Mouse (Mus musculus) heart, postnatal 0 days (tissue): ENCODE results near the gene P3h1. TPM values are rescaled to one million over a fixed set of nuclear protein-coding genes. Genes with fewer than 3 reads are reported as not detected.
A peak's percentile ranks its signal among the peaks of the same experiment; 100 is the strongest.

Experiments used
- ATAC-seq: fragments of 200-750 bp; cut with Nextera tagmentation; 2 replicates; pipeline ENCODE4 v1.8.0; 2017; ENCODE audit warnings: low read depth, moderate number of reproducible peaks, moderate library complexity; ENCODE audit not compliant: insufficient read depth
- DNase-seq: peaks from one replicate; pipeline ENCODE4 v3.0.0-alpha.2; 2016; ENCODE audit warnings: low spot score
- H3K27ac ChIP-seq: fragments of 300-500 bp; sonication (generic); 2 replicates; pipeline ENCODE4 v1.5.1; 2014; ENCODE audit warnings: low read depth, mild to moderate bottlenecking
- H3K27me3 ChIP-seq: fragments of 300-500 bp; sonication (generic); 2 replicates; pipeline ENCODE4 v1.6.1; 2014; ENCODE audit warnings: low read length, mixed read lengths; ENCODE audit not compliant: control insufficient read depth, insufficient read depth
- H3K36me3 ChIP-seq: fragments of 300-500 bp; sonication (generic); replicated peaks from 2 replicates; pipeline ENCODE4 v1.6.1; 2014; ENCODE audit warnings: low read length, mixed read lengths; ENCODE audit not compliant: control insufficient read depth, insufficient read depth
- H3K4me1 ChIP-seq: fragments of 300-500 bp; sonication (generic); 2 replicates; pipeline ENCODE4 v1.6.1; 2014; ENCODE audit warnings: antibody characterized with exemption; ENCODE audit not compliant: control insufficient read depth, insufficient read depth
- H3K4me2 ChIP-seq: fragments of 300-500 bp; sonication (generic); 2 replicates; pipeline ENCODE4 v1.6.1; 2014; ENCODE audit warnings: low read depth, mild to moderate bottlenecking, low read length, moderate library complexity
- H3K4me3 ChIP-seq: fragments of 300-500 bp; sonication (generic); 2 replicates; pipeline ENCODE4 v1.5.1; 2014; ENCODE audit warnings: low read depth, low read length
- H3K9ac ChIP-seq: fragments of 300-500 bp; sonication (generic); replicated peaks from 2 replicates; pipeline ENCODE4 v1.6.1; 2014; ENCODE audit warnings: low read depth, low read length, mixed read lengths
- H3K9me3 ChIP-seq: fragments of 300-500 bp; sonication (generic); replicated peaks from 2 replicates; pipeline ENCODE4 v1.6.1; 2016; ENCODE audit warnings: low read length; ENCODE audit not compliant: control insufficient read depth
- CTCF ChIP-seq: IDR thresholded peaks from 2 replicates; pipeline ENCODE4 v1.5.1; 2016; ENCODE audit warnings: antibody characterized with exemption, control low read depth, low read depth
- EP300 ChIP-seq: IDR thresholded peaks from 2 replicates; pipeline ENCODE4 v1.6.1; 2016; ENCODE audit warnings: antibody characterized with exemption, low read depth
- WGBS: fragments of 180-500 bp; shearing (Covaris S2); extraction: QIAGEN DNeasy Blood & Tissue Kit; methylation state at CpG from one replicate; pipeline ENCODE4 v1.1.7; 2014; 5-methylcytosine and 5-hydroxymethylcytosine counted together
- polyA plus RNA-seq: library from polyadenylated mRNA; unstranded; fragments of >200 nt; fragmentation: Nextera tagmentation; extraction: Ambion mirVana; gene quantifications from 2 replicates; pipeline ENCODE4 v1.2.1, GENCODE M21; 2015
- total RNA-seq: library from RNA; depleted of rRNA; stranded (reverse); fragments of >200 nt; gene quantifications from 2 replicates; pipeline ENCODE4 v1.2.3, GENCODE M21; 2014; ENCODE audit warnings: low replicate concordance

The P3h1 gene
- total and polyA plus RNA-seq, 2 experiments from 2014 or later, result 20.5 to 40.8 TPM

GRCm38 (mm10) chr4:119284861-119285260 is 52.1 kb downstream of the P3h1 start:
- no peak overlapping the region; the same call in 1 of the 2 replicates for H3K27ac ChIP-seq
- WGBS, result 81% methylated on average over 1 of the region's 1 CpGs
- H3K27me3 ChIP-seq, result no peaks in the 10 kb centered on the region
- peaks cover 17% of the 10 kb centered on the region for H3K4me1 ChIP-seq
- TF ChIP-seq EP300, result no peak
- no peak for TF ChIP-seq CTCF
- DNase-seq, result no peak
- H3K4me2 ChIP-seq, result no peak overlapping the region
- H3K4me3 ChIP-seq, result no peak overlapping the region
- no peaks in the 10 kb centered on the region for H3K9me3 ChIP-seq
- peaks cover 60% of the 10 kb centered on the region for H3K36me3 ChIP-seq
- H3K9ac ChIP-seq, result no peak overlapping the region
- no peak for ATAC-seq

GRCm38 (mm10) chr4:119285336-119285735 is 52.6 kb downstream of the P3h1 start:
- no peaks in the 10 kb centered on the region for H3K9me3 ChIP-seq
- no peak overlapping the region for H3K4me3 ChIP-seq
- DNase-seq, result no peak
- H3K27ac ChIP-seq, result no peak overlapping the region
- no peaks in the 10 kb centered on the region for H3K27me3 ChIP-seq
- WGBS, result 57% methylated on average over 2 of the region's 2 CpGs
- no peak for TF ChIP-seq CTCF
- TF ChIP-seq EP300, result no peak
- H3K4me1 ChIP-seq, result peaks cover 17% of the 10 kb centered on the region
- peaks cover 56% of the 10 kb centered on the region for H3K36me3 ChIP-seq
- H3K4me2 ChIP-seq, result no peak overlapping the region
- ATAC-seq, result no peak
- no peak overlapping the region for H3K9ac ChIP-seq

- Histone ChIP-seq H3K27me3 (no peaks in the 10 kb centered on the region), H3K9ac (peak overlapping the region; percentile 88; the same call in 1 of the 2 replicates), H3K4me2 (peak overlapping the region; percentile 87), H3K4me1 (peaks cover 27% of the 10 kb centered on the region), H3K27ac (no peak overlapping the region), H3K9me3 (no peaks in the 10 kb centered on the region), H3K4me3 (peak overlapping the region; percentile 91), H3K36me3 (0 out of 2 replicates have a peak, but pooled peaks cover 12% of the 10 kb centered on the region)
- DNase-seq, result no peak
- TF ChIP-seq CTCF (no peak), EP300 (no peak)
- WGBS, result 80% methylated on average over 1 of the region's 1 CpGs
- ATAC-seq, result no peak
These were observed 59.2 kb downstream of the P3h1 start for GRCm38 (mm10) chr4:119291921-119292320.

GRCm38 (mm10) chr4:119292771-119293573 is 60.3 kb downstream of the P3h1 start:
- peak overlapping the region; percentile 89 for H3K27ac ChIP-seq
- no peak for TF ChIP-seq EP300
- TF ChIP-seq CTCF, result no peak

GRCm38 (mm10) chr4:119293574-119294258 is 61.0 kb downstream of the P3h1 start:
- peak overlapping the region; percentile 88 for H3K9ac ChIP-seq
- WGBS, result under 1% methylated on average over 57 of the region's 80 CpGs

More at GRCm38 (mm10) chr4:119292771-119293573, 60.3 kb downstream of the P3h1 start:
- Histone ChIP-seq H3K9me3 (no peaks in the 10 kb centered on the region), H3K27me3 (no peaks in the 10 kb centered on the region), H3K4me2 (peak overlapping the region; percentile 87), H3K4me3 (peak overlapping the region; percentile 91), H3K4me1 (peaks cover 16% of the 10 kb centered on the region), H3K36me3 (0 out of 2 replicates have a peak, but pooled peaks cover 12% of the 10 kb centered on the region), H3K9ac (peak overlapping the region; percentile 88)
- DNase-seq (peak; percentile 59), ATAC-seq (peak; percentile 18; the same call in 1 of the 2 replicates)
- WGBS, result under 1% methylated on average over 24 of the region's 24 CpGs

More at GRCm38 (mm10) chr4:119293574-119294258, 61.0 kb downstream of the P3h1 start:
- Histone ChIP-seq H3K27me3 (no peaks in the 10 kb centered on the region), H3K27ac (peak overlapping the region; percentile 89), H3K4me3 (peak overlapping the region; percentile 91), H3K9me3 (no peaks in the 10 kb centered on the region), H3K36me3 (0 out of 2 replicates have a peak, but pooled peaks cover 7% of the 10 kb centered on the region), H3K4me2 (peak overlapping the region; percentile 87), H3K4me1 (peaks cover 11% of the 10 kb centered on the region)
- TF ChIP-seq EP300 (no peak), CTCF (no peak)
- DNase-seq (no peak), ATAC-seq (peak; percentile 28)
